Mouse (Mus musculus): ENCODE measurements around the gene Slc16a10. TPM values are rescaled to one million over a fixed set of nuclear protein-coding genes. Genes with fewer than 3 reads are reported as not detected.

Slc16a10 gene
- total and polyA plus RNA-seq, 3 experiments, result 4.1 to 10.4 (median 4.5) TPM

GRCm38 (mm10) chr10:40130126-40130525, 11.9 kb downstream of the Slc16a10 start:
- dilution Hi-C loops (cut with MboI; ENCODE audit: extremely low pct_ligation_motif_present, extremely low pct_unique_long_range_greater_than_20kb, low sequenced_read_pairs) (no loop called here), in situ Hi-C loops (cut with MboI; ENCODE audit: low pct_ligation_motif_present, low pct_unique_long_range_greater_than_20kb, low sequenced_read_pairs) (no loop called here)
- Histone ChIP-seq H3K27ac (ENCODE audit: insufficient read depth, low read depth) (no peak overlapping the region), H3K79me2 (replicated peaks; ENCODE audit: control insufficient read depth, extremely low read depth, insufficient read depth, poor library complexity, severe bottlenecking) (0 out of 2 replicates have a peak, but pooled peaks cover 2% of the 10 kb centered on the region), H3K4me2 (ENCODE audit: insufficient read depth, low read depth, poor library complexity, severe bottlenecking) (no peak overlapping the region), H3K4me3 (replicated peaks in 1 of 3; ENCODE audit: low read depth in 2 of 3, low read length in 2 of 3, poor library complexity in 1 of 3) (no peak overlapping the region), H3K9ac (ENCODE audit: insufficient read depth, low read depth) (no peak overlapping the region), H3K27me3 (replicated peaks) (no peaks in the 10 kb centered on the region), H3K9me3 (replicated peaks; ENCODE audit: low read length) (no peaks in the 10 kb centered on the region), H3K4me1 (ENCODE audit: control insufficient read depth in 1 of 2, insufficient read depth in 2 of 2) (peaks cover 13 to 17% of the 10 kb centered on the region in 2 experiments), H3K36me3 (replicated peaks in 1 of 2; ENCODE audit: control insufficient read depth in 1 of 2, insufficient read depth in 1 of 2, low read length in 1 of 2) (no peaks in the 10 kb centered on the region)
- TF ChIP-seq RAD21 (IDR thresholded peaks at IDR 0.05; ENCODE audit: low read depth, low read length) (no peak), MYC (IDR thresholded peaks at IDR 0.05; ENCODE audit: low read depth, low read length) (no peak), ELF1 (IDR thresholded peaks at IDR 0.05; ENCODE audit: low read depth, low read length) (no peak), ZKSCAN1 (IDR thresholded peaks at IDR 0.05; ENCODE audit: borderline replicate concordance, low read depth, low read length) (no peak), EP300 (IDR thresholded peaks at IDR 0.05; ENCODE audit: low read length) (no peak), MEF2A (IDR thresholded peaks at IDR 0.05; ENCODE audit: borderline replicate concordance, low read depth, low read length) (no peak), MAFK (IDR thresholded peaks at IDR 0.05; ENCODE audit: insufficient replicate concordance, low read length) (no peak), MAZ (IDR thresholded peaks at IDR 0.05; ENCODE audit: low read depth, low read length) (no peak), CHD2 (IDR thresholded peaks at IDR 0.05; ENCODE audit: low read length) (no peak), PAX5 (IDR thresholded peaks at IDR 0.05; ENCODE audit: low read length) (no peak), NRF1 (IDR thresholded peaks at IDR 0.05; ENCODE audit: low read depth, low read length) (no peak), USF2 (conservative IDR thresholded peaks at IDR 0.05; ENCODE audit: low read depth, low read length) (no peak), POLR2AphosphoS2 (IDR thresholded peaks at IDR 0.05; ENCODE audit: low read depth, low read length) (no peak), E2F4 (IDR thresholded peaks at IDR 0.05; ENCODE audit: insufficient replicate concordance, low read depth, low read length) (no peak), MXI1 (IDR thresholded peaks at IDR 0.05; ENCODE audit: low read depth, low read length) (no peak)
- no peak for DNase-seq (ENCODE audit: extremely low read depth)

DNA sequence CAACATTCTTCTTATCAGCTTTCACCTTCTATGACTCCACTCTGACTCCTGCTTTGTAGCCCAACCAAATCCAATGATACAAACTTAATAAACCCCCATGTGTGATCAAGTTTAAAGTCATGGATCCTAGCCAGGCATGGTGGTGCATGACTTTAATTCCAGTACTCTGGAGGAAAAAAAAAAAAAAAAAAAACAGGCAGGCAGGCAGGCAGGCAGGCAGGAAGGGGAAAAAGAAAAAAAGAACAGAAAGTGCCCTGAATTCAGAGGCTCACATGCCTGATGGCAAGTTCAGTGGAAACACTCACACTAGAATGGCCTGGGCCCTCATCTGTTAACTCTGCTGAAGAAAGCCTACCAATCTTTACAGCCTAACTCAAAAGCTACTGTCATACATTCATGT, 12.9 kb downstream of the Slc16a10 start:
- H3K27ac ChIP-seq (ENCODE audit: insufficient read depth, low read depth), result peak overlapping the region; percentile 53; the same call in 1 of the 2 replicates
- dilution Hi-C loops (cut with MboI; ENCODE audit: extremely low pct_ligation_motif_present, extremely low pct_unique_long_range_greater_than_20kb, low sequenced_read_pairs) (no loop called here), in situ Hi-C loops (cut with MboI; ENCODE audit: low pct_ligation_motif_present, low pct_unique_long_range_greater_than_20kb, low sequenced_read_pairs) (no loop called here)
- peak overlapping the region; percentile 48; the same call in 1 of the 2 replicates for H3K9ac ChIP-seq (ENCODE audit: insufficient read depth, low read depth)
- 0 out of 2 replicates have a peak, but pooled peaks cover 2% of the 10 kb centered on the region for H3K79me2 ChIP-seq (replicated peaks; ENCODE audit: control insufficient read depth, extremely low read depth, insufficient read depth, poor library complexity, severe bottlenecking)
- H3K4me3 ChIP-seq (replicated peaks in 1 of 3; ENCODE audit: low read depth in 2 of 3, low read length in 2 of 3, poor library complexity in 1 of 3), result no peak overlapping the region
- H3K27me3 ChIP-seq (replicated peaks), result no peaks in the 10 kb centered on the region
- H3K4me1 ChIP-seq (ENCODE audit: control insufficient read depth in 1 of 2, insufficient read depth in 2 of 2), result peaks cover 13 to 17% of the 10 kb centered on the region in 2 experiments
- H3K36me3 ChIP-seq (replicated peaks in 1 of 2; ENCODE audit: control insufficient read depth in 1 of 2, insufficient read depth in 1 of 2, low read length in 1 of 2), result no peaks in the 10 kb centered on the region
- peak; percentile 26 for DNase-seq (ENCODE audit: extremely low read depth)
- H3K4me2 ChIP-seq (ENCODE audit: insufficient read depth, low read depth, poor library complexity, severe bottlenecking), result peak overlapping the region; percentile 62
- TF ChIP-seq ELF1 (IDR thresholded peaks at IDR 0.05; ENCODE audit: low read depth, low read length) (0 out of 2 replicates have a peak, but pooled peaks have one; percentile 0), CHD1 (IDR thresholded peaks at IDR 0.05; ENCODE audit: low read depth, low read length) (no peak), ZC3H11A (IDR thresholded peaks at IDR 0.05; ENCODE audit: low read depth, low read length) (no peak), RCOR1 (conservative IDR thresholded peaks at IDR 0.05; ENCODE audit: low read depth, low read length) (no peak), MAZ (IDR thresholded peaks at IDR 0.05; ENCODE audit: low read depth, low read length) (no peak), BHLHE40 (IDR thresholded peaks at IDR 0.05; ENCODE audit: low read depth, low read length) (0 out of 2 replicates have a peak, but pooled peaks have one; percentile 26), E2F4 (IDR thresholded peaks at IDR 0.05; ENCODE audit: insufficient replicate concordance, low read depth, low read length) (no peak), EP300 (IDR thresholded peaks at IDR 0.05; ENCODE audit: low read length) (no peak), KAT2A (IDR thresholded peaks at IDR 0.05; ENCODE audit: insufficient replicate concordance, low read length) (no peak), TBP (conservative IDR thresholded peaks at IDR 0.05; ENCODE audit: low read depth, low read length) (no peak), HCFC1 (IDR thresholded peaks at IDR 0.05; ENCODE audit: low read depth, low read length) (no peak), ZNF384 (IDR thresholded peaks at IDR 0.05; ENCODE audit: low read depth, low read length) (peak; percentile 84)
- no peaks in the 10 kb centered on the region for H3K9me3 ChIP-seq (replicated peaks; ENCODE audit: low read length)

All from CH12.LX (cell line).